14 mouse cellular contexts compared by ENCODE assay signal in the genomic region with DNA sequence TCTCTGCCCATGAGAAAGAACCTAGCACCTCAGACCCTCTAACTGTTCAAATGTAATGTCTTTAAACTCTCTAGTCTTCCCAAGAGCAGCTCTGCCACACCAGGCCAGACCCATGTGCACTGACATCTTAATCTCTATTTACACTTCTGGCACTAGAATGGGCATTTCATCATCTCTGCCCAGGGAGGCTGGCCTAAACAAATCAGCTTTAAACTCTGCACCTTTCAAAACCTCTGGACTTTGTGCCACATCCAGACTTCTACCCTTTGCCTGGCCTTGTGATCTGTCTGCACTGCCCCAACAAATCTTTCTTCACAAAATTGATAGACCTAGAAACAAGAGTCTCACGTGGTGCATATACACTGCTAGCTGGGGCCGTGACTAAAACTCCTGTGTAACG. TPM values are rescaled to one million over a fixed set of nuclear protein-coding genes. Genes with fewer than 3 reads are reported as not detected.
DNase-seq lines count a peak whose midpoint lies in the region; ATAC-seq and TF ChIP-seq lines count a peak whose summit lies in the region.
"Had no signal": no experiment of that assay in that cellular context is flagged by ENCODE, and none has a peak within 500 bp of the region (broad histone marks: within the 10 kb centered on the region; RNA-seq: fewer than 3 reads in every experiment).

No protein-coding gene starts in this region.

- H3K9ac ChIP-seq in intestine, embryonic 16.5 days (ENCODE audit: low read depth, low read length), result no peak overlapping the region
- H3K9ac ChIP-seq in liver, embryonic 15.5 days, result no peak overlapping the region
- H3K9ac ChIP-seq: hindbrain, embryonic 15.5 days had no signal

- 0 out of 2 replicates have a peak overlapping the region, but pooled peaks have one; percentile 30 for H3K27ac ChIP-seq in heart, embryonic 10.5 days
- peak overlapping the region; percentile 43; the same call in 1 of the 2 replicates for H3K27ac ChIP-seq in kidney, adult 2 months (ENCODE audit: insufficient read depth, low read depth, low read length)
- no peak overlapping the region for H3K27ac ChIP-seq in intestine, embryonic 16.5 days (ENCODE audit: low read length)
- peak overlapping the region; percentile 67 for H3K27ac ChIP-seq in liver, embryonic 15.5 days (replicated peaks)
- H3K27ac ChIP-seq: hindbrain, embryonic 15.5 days; midbrain, embryonic 10.5 days had no signal

- intact Hi-C loops in heart, postnatal 10 days (cut with DNase I), result no loop called here

- ATAC-seq in intestine, embryonic 16.5 days, result peak; percentile 59
- peak; percentile 70 for ATAC-seq in liver, embryonic 15.5 days (ENCODE audit: insufficient read depth)
- no peak for ATAC-seq in cerebellum, adult (ENCODE audit: insufficient number of reproducible peaks, low FRiP score, low TSS enrichment)
- no peak for ATAC-seq in megakaryocyte progenitor cell, adult 5-6 weeks (replicated peaks; ENCODE audit: poor library complexity)

- H3K4me2 ChIP-seq in intestine, embryonic 16.5 days (ENCODE audit: low read depth, low read length), result no peak overlapping the region
- H3K4me2 ChIP-seq in liver, embryonic 15.5 days, result peak overlapping the region; percentile 11; the same call in 1 of the 2 replicates
- H3K4me2 ChIP-seq: hindbrain, embryonic 15.5 days had no signal

- no peak for TF ChIP-seq CTCF in kidney, adult 2 months (conservative IDR thresholded peaks at IDR 0.05; ENCODE audit: insufficient read depth, insufficient read length, low read depth, low read length)

- H3K4me1 ChIP-seq in heart, embryonic 10.5 days, result peaks cover 28% of the 10 kb centered on the region
- H3K4me1 ChIP-seq in kidney, adult 2 months (ENCODE audit: control insufficient read depth, insufficient read depth, low read length), result peaks cover 9% of the 10 kb centered on the region
- H3K4me1 ChIP-seq in intestine, embryonic 16.5 days (ENCODE audit: control insufficient read depth, insufficient read depth, low read length), result peaks cover 9% of the 10 kb centered on the region
- peaks cover 15% of the 10 kb centered on the region; the same call in 1 of the 2 replicates for H3K4me1 ChIP-seq in liver, embryonic 15.5 days (replicated peaks)
- H3K4me1 ChIP-seq: hindbrain, embryonic 15.5 days had no signal

- WGBS in heart, embryonic 10.5 days, result 43% methylated on average over 3 of the region's 3 CpGs
- 55% methylated on average over 3 of the region's 3 CpGs for WGBS in kidney, adult 2 months
- 44% methylated on average over 3 of the region's 3 CpGs for WGBS in intestine, embryonic 16.5 days
- WGBS in liver, embryonic 15.5 days (ENCODE audit: insufficient replicate concordance), result 47% methylated on average over 3 of the region's 3 CpGs

- H3K9me3 ChIP-seq in heart, embryonic 10.5 days, result no peaks in the 10 kb centered on the region
- no peaks in the 10 kb centered on the region for H3K9me3 ChIP-seq in intestine, embryonic 16.5 days (ENCODE audit: control insufficient read depth, low read length)
- H3K9me3 ChIP-seq in liver, embryonic 15.5 days (replicated peaks), result no peaks in the 10 kb centered on the region
- H3K9me3 ChIP-seq: hindbrain, embryonic 15.5 days; midbrain, embryonic 10.5 days had no signal

- H3K27me3 ChIP-seq in heart, embryonic 10.5 days (ENCODE audit: insufficient read depth, poor library complexity, severe bottlenecking), result no peaks in the 10 kb centered on the region
- no peaks in the 10 kb centered on the region for H3K27me3 ChIP-seq in kidney, adult 2 months (replicated peaks; ENCODE audit: control insufficient read depth, insufficient read depth, low read length)
- H3K27me3 ChIP-seq in intestine, embryonic 16.5 days (replicated peaks; ENCODE audit: control insufficient read depth, insufficient read depth, low read length), result no peaks in the 10 kb centered on the region
- no peaks in the 10 kb centered on the region for H3K27me3 ChIP-seq in liver, embryonic 15.5 days
- H3K27me3 ChIP-seq: hindbrain, embryonic 15.5 days had no signal

- no peaks in the 10 kb centered on the region for H3K36me3 ChIP-seq in heart, embryonic 10.5 days
- H3K36me3 ChIP-seq in kidney, adult 2 months (ENCODE audit: control insufficient read depth, insufficient read depth, low read length), result no peaks in the 10 kb centered on the region
- H3K36me3 ChIP-seq in intestine, embryonic 16.5 days (ENCODE audit: control insufficient read depth, insufficient read depth, low read length), result no peaks in the 10 kb centered on the region
- H3K36me3 ChIP-seq in liver, embryonic 15.5 days (replicated peaks), result no peaks in the 10 kb centered on the region
- H3K36me3 ChIP-seq: hindbrain, embryonic 15.5 days; midbrain, embryonic 10.5 days had no signal

- no peak overlapping the region for H3K4me3 ChIP-seq in heart, embryonic 10.5 days
- peak overlapping the region; percentile 2; the same call in 1 of the 2 replicates for H3K4me3 ChIP-seq in kidney, adult 2 months (ENCODE audit: insufficient read depth, low read depth, low read length)
- H3K4me3 ChIP-seq in intestine, embryonic 16.5 days (ENCODE audit: low read length), result no peak overlapping the region
- no peak overlapping the region for H3K4me3 ChIP-seq in liver, embryonic 15.5 days (replicated peaks)
- H3K4me3 ChIP-seq: hindbrain, embryonic 15.5 days; midbrain, embryonic 10.5 days; myocyte had no signal

- no peak for DNase-seq in heart, embryonic 10.5 days (ENCODE audit: low spot score)
- no peak for DNase-seq in heart, postnatal 10 days
- DNase-seq in kidney, adult 2 months, result peak; percentile 86
- DNase-seq in kidney, postnatal 4 days, result no peak
- DNase-seq: cerebellum, adult 11-12 months; layer of hippocampus, adult 9-11 months had no signal

- no peak for TF ChIP-seq POLR2A in kidney, adult 2 months (IDR thresholded peaks at IDR 0.05; ENCODE audit: low read depth, low read length)

RNA-seq across cellular contexts. Expression of gene Tnks2, which starts 38.8 kb away (rescaled TPM):
- 57.2 and 57.3 TPM in 2 replicates for polyA plus RNA-seq in heart, embryonic 10.5 days (2016; fragmentation: Nextera tagmentation; extraction: Ambion mirVana)
- 100 to 1,000 TPM in 1 of 2 experiments, 10 to 100 TPM in 1; 97.2 to 108 TPM for total RNA-seq in heart, postnatal 10 days (2021)
- polyA plus RNA-seq in kidney, adult 2 months (2012; rRNA removed), result 19.2 and 24.8 TPM in 2 replicates
- polyA plus RNA-seq in intestine, embryonic 16.5 days (2015; fragmentation: Nextera tagmentation; extraction: Ambion mirVana), result 16.2 and 16.7 TPM in 2 replicates
- 11.8 and 13.9 TPM in 2 replicates for polyA plus RNA-seq in liver, embryonic 15.5 days (2015; fragmentation: Nextera tagmentation; extraction: Ambion mirVana)
- 54.4 and 56.4 TPM in 2 replicates for total RNA-seq in megakaryocyte progenitor cell, adult 5-6 weeks (2015)
- total RNA-seq in megakaryocyte progenitor cell, adult 5-6 weeks (2017), result 54.4 and 63.1 TPM in 2 replicates

RNA-seq across cellular contexts. Expression of gene Ppp1r3c, which starts 58.8 kb away (rescaled TPM):
- 31.3 and 46.9 TPM in 2 replicates for polyA plus RNA-seq in heart, embryonic 10.5 days (2016; fragmentation: Nextera tagmentation; extraction: Ambion mirVana)
- 10 to 100 TPM; 72.2 to 86.1 TPM for total RNA-seq in heart, postnatal 10 days (2021)
- 3.0 and 4.6 TPM in 2 replicates for polyA plus RNA-seq in kidney, adult 2 months (2012; rRNA removed)
- 10.3 and 10.5 TPM in 2 replicates for polyA plus RNA-seq in intestine, embryonic 16.5 days (2015; fragmentation: Nextera tagmentation; extraction: Ambion mirVana)
- 4.0 and 6.0 TPM in 2 replicates for polyA plus RNA-seq in liver, embryonic 15.5 days (2015; fragmentation: Nextera tagmentation; extraction: Ambion mirVana)
- not detected in 2 replicates for total RNA-seq in megakaryocyte progenitor cell, adult 5-6 weeks (2015)
- not detected in 2 replicates for total RNA-seq in megakaryocyte progenitor cell, adult 5-6 weeks (2017)
- total RNA-seq: common myeloid progenitor, adult 5-6 weeks had no signal
- polyA plus RNA-seq: myocyte had no signal

Comparison
In these comparisons a context has a peak if more than half of its experiments do, and no peak if none do; other contexts are left out.
1. ATAC-seq: peak in intestine, embryonic 16.5 days (single experiment) and liver, embryonic 15.5 days (single experiment); none in cerebellum, adult (single experiment) and megakaryocyte progenitor cell, adult 5-6 weeks (single experiment).